Mouse (Mus musculus) ES-E14 (cell line): ENCODE measurements at regions not wholly inside any gene's neighbourhood (a gene's known extent, or its start where the extent isn't known, plus 50 kb on each side); places are given as distances from the start of the nearest gene placed in this dataset.

Experiments used
- CHD2 ChIP-seq: IDR thresholded peaks from 2 replicates; pipeline ENCODE4 v1.6.1; 2014; ENCODE audit warnings: mild to moderate bottlenecking, low read depth, low read length, inconsistent platforms
- HCFC1 ChIP-seq: IDR thresholded peaks from 2 replicates; pipeline ENCODE4 v1.6.1; 2012; ENCODE audit warnings: low read length, inconsistent platforms, borderline replicate concordance; ENCODE audit not compliant: insufficient read depth
- MAFK ChIP-seq: IDR thresholded peaks from 2 replicates; pipeline ENCODE4 v1.6.1; 2014; ENCODE audit warnings: mild to moderate bottlenecking, low read depth, low read length, inconsistent platforms; ENCODE audit not compliant: insufficient read depth
- ZC3H11A ChIP-seq: IDR thresholded peaks from 2 replicates; pipeline ENCODE4 v1.6.1; 2012; ENCODE audit warnings: low read depth, mild to moderate bottlenecking, inconsistent platforms, low read length, borderline replicate concordance
- ZNF384 ChIP-seq: IDR thresholded peaks from 2 replicates; pipeline ENCODE4 v1.6.1; 2012; ENCODE audit warnings: low read depth, low read length, inconsistent platforms

DNA sequence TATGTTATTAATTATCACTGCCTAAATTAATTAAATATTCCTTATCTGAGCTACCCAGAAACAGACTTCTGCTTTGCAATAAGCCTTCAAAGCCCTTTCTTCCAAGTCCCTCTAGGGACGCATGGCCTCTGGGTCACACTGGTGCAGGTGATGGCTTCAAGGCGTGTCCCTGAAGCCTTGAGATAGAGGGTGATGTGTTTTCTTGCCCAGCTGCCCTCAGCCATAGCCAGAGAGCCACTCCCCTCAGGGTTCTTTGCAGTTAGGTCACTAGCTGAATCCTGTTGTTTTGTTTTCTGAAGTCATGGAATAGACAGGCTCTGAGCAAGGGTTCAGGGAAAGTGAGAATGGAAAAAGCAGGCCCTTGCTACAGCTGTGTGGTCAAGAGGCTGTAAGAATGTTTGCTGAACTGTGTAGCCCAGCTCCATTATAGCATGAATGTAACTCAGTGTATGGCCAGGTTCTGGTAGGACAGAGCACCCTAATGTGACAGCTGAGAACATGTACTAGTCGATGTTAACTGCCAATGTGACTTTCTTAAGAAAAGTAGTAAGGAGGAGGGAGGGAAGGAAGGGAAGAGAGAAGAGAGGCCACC is 233.8 kb upstream of the Sox11 start:
- TF ChIP-seq CHD2 (no peak), MAFK (no peak), ZC3H11A (no peak), ZNF384 (no peak), HCFC1 (no peak)
